Mouse (Mus musculus): Measurements from ENCODE around the gene Dok3.

- no peak for TF ChIP-seq POLR2A (IDR thresholded peaks at IDR 0.05; ENCODE audit: low read depth, low read length)
- no peak for TF ChIP-seq CTCF (conservative IDR thresholded peaks at IDR 0.05; ENCODE audit: insufficient read depth, insufficient read length, low read depth, low read length)
Measured at GRCm38 (mm10) chr13:55486029-55486794, 42.9 kb downstream of the Dok3 start.
